Mouse (Mus musculus): ENCODE measurements around the gene Rgn.

- TF ChIP-seq POLR2A (IDR thresholded peaks at IDR 0.05; ENCODE audit: low read depth, low read length) (no peak), CTCF (IDR thresholded peaks at IDR 0.05; ENCODE audit: borderline replicate concordance, insufficient read depth, low read length) (no peak)
These were observed 2.0 kb upstream of the Rgn start for GRCm38 (mm10) chrX:20547609-20548008.
